Mouse (Mus musculus): Measurements from ENCODE around the gene Tymp. TPM values are rescaled to one million over a fixed set of nuclear protein-coding genes. Genes with fewer than 3 reads are reported as not detected.

The Tymp gene
- polyA plus RNA-seq, 1 experiment from 2014 or later = 1.9 TPM

DNA sequence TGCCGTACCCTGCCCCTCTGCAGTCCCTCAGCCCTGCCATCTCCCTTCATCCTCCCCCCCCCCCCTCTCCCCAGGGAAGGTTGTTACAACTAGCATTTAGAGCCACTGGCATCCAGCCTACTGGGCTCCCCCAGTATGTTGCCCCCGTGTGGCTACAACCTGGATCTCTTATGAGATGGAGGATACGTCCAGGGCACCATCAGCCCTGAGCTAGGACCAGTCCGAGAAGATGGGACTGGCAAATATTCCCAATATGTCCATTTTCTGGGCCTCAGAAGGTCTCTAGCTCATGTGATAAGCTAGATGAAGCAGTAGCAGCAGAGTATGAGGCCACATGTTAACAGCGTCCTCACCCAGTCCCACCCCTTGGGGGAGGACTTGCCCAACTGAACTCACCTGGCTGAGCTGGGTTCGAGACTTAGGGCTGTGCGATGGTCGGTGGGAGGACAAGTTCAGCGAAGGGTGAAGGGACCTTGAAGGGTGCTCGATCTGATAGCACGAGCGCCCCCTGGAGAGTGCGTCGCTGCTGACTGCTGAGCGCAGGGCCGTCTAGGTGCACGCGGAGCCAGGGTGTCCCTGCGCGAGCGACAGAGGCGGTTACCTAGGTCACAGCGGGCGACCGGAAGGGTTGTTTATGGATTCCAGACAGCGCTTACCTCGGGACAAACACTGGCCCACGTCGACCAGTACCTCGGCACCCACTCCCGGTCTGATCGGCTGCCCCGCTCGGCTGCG, 3.6 kb downstream of the Tymp start:
- peak overlapping the region; percentile 70 for H3K4me3 ChIP-seq
- peaks cover 28% of the 10 kb centered on the region for H3K27me3 ChIP-seq
- 3% methylated on average over 35 of the region's 35 CpGs for WGBS
- peak overlapping the region; percentile 87 for H3K9ac ChIP-seq
- peak overlapping the region; percentile 93 for H3K27ac ChIP-seq
- peak overlapping the region; percentile 71 for H3K4me2 ChIP-seq
- no peaks in the 10 kb centered on the region for H3K9me3 ChIP-seq (replicated peaks)
- peak; percentile 83 for ATAC-seq
- peaks cover 46% of the 10 kb centered on the region for H3K36me3 ChIP-seq (ENCODE audit: poor library complexity, severe bottlenecking)
- H3K4me1 ChIP-seq = peaks cover 16% of the 10 kb centered on the region

DNA sequence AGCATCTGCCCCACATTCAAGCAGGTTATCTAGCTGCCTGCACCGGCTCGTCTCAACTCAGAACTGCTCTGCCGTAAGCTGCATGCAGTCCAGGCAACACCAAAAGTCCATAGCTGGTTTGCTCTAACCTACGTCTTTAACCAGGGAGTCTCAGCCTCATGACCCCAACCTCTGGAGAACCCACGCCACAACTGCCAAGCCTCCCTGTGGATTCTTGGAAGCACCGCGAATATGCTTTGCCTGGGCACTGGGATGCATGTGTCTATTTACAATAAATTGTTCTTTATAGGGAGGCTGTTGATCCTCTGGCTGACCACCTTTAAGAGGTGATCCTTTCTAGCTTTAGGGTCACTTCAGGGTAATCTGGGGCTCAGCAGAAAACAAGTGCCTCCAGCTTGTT, 4.3 kb downstream of the Tymp start:
- ATAC-seq = no peak
- peak overlapping the region; percentile 87; the same call in 1 of the 2 replicates for H3K9ac ChIP-seq
- H3K36me3 ChIP-seq (ENCODE audit: poor library complexity, severe bottlenecking) = peaks cover 53% of the 10 kb centered on the region
- peak overlapping the region; percentile 70 for H3K4me3 ChIP-seq
- 90% methylated on average over 7 of the region's 7 CpGs for WGBS
- 0 out of 2 replicates have a peak overlapping the region, but pooled peaks have one; percentile 93 for H3K27ac ChIP-seq
- H3K4me1 ChIP-seq = peaks cover 16% of the 10 kb centered on the region
- H3K4me2 ChIP-seq = peak overlapping the region; percentile 71
- H3K27me3 ChIP-seq = peaks cover 22% of the 10 kb centered on the region
- H3K9me3 ChIP-seq (replicated peaks) = no peaks in the 10 kb centered on the region

DNA sequence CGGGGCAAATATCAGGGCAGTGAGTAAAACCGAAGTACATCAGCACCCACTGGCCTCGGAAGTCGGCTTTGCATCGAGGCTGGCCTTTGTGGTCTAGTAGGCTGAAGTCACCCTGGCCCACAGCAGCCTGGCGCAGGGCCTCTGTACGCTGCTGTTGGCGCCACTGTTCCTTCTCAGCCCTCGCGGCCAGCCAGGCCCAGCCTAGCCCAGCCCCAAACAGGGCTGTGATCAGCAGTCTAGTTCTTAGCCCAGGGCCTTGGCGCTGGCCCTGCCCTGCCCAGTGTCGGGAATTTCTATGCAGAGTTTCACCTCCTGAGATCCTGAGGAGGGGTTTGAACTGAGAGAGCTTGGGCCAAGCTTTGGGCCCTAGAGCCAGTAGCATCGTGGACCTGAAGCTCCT, 4.8 kb downstream of the Tymp start:
- no peak overlapping the region for H3K4me3 ChIP-seq
- WGBS = 81% methylated on average over 13 of the region's 13 CpGs
- H3K9me3 ChIP-seq (replicated peaks) = no peaks in the 10 kb centered on the region
- peaks cover 16% of the 10 kb centered on the region for H3K4me1 ChIP-seq
- H3K36me3 ChIP-seq (ENCODE audit: poor library complexity, severe bottlenecking) = peaks cover 58% of the 10 kb centered on the region
- ATAC-seq = no peak
- H3K9ac ChIP-seq = no peak overlapping the region; the same call in 1 of the 2 replicates
- H3K27me3 ChIP-seq = peaks cover 17% of the 10 kb centered on the region
- H3K27ac ChIP-seq = no peak overlapping the region
- H3K4me2 ChIP-seq = no peak overlapping the region

DNA sequence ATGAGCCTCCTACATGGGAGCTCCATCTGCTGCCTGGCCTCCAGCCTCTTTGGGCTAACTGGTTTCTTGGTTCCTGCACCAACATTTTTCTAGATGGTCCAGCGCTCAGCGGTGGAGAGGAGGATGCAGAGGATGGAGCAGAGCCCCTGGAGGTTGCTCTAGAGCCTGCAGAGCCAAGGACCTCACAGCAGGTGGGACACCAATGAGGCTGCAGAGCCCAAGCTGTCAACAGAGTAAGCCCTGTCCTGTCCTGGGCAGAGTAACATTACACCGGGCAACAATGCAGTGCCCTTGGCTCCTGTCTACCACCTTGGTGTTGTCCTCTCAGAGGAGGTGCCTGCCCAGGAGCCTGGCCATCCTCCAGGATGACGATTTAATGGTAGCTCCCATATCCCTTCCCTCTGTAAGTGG, 11.7 kb downstream of the Tymp start:
- ATAC-seq = no peak
- Histone ChIP-seq H3K4me2 (no peak overlapping the region), H3K27me3 (no peaks in the 10 kb centered on the region), H3K4me3 (no peak overlapping the region), H3K4me1 (no peaks in the 10 kb centered on the region), H3K36me3 (ENCODE audit: poor library complexity, severe bottlenecking) (peaks cover 100% of the 10 kb centered on the region), H3K9ac (no peak overlapping the region), H3K27ac (no peak overlapping the region), H3K9me3 (replicated peaks) (no peaks in the 10 kb centered on the region)
- WGBS = 98% methylated on average over 4 of the region's 4 CpGs

DNA sequence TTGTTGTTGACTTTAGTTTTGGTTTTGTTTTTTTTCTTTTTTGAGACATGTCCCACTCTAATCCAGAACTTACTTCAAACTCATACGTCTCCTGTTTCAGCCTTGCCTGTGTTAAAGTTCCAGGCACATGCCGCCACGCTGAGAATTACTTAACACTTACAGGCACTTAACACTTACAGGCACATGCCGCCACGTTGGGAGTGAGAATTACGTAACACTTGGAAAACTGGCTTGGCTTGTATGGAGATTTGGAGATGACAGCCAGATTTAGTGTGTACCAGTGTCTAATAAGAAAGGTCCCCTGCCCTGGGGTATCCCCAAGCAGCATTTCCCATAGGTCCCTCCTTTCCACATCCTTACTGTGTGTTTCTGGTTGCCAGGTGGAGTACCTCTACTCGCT, 13.8 kb downstream of the Tymp start:
- Histone ChIP-seq H3K4me3 (no peak overlapping the region), H3K4me2 (no peak overlapping the region), H3K36me3 (ENCODE audit: poor library complexity, severe bottlenecking) (peaks cover 84% of the 10 kb centered on the region), H3K4me1 (peaks cover 9% of the 10 kb centered on the region; the same call in 1 of the 2 replicates), H3K9ac (no peak overlapping the region), H3K27me3 (no peaks in the 10 kb centered on the region), H3K27ac (no peak overlapping the region), H3K9me3 (replicated peaks) (no peaks in the 10 kb centered on the region)
- WGBS = 92% methylated on average over 7 of the region's 7 CpGs
- no peak for ATAC-seq

DNA sequence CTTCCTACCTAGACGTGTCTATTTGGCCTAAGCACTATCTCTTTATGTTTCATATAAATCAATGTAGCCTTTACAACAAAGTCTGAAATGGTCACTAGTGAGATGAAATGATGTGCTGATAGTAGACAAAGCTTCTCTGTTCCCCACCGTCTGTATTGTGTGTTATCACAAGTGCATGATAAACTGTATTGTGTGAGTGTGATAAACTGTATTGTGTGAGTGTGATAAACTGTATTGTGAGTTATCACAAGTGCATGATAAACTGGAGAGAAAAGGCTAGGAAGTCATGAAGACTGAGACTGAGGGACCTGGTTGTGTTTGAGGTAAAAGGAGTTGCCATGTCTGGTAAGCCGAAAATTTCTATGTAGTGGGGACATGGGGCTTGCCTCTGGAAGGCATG, 18.1 kb downstream of the Tymp start:
- no peaks in the 10 kb centered on the region for H3K27me3 ChIP-seq
- no peak overlapping the region for H3K4me2 ChIP-seq
- no peaks in the 10 kb centered on the region for H3K9me3 ChIP-seq (replicated peaks)
- peaks cover 47% of the 10 kb centered on the region for H3K36me3 ChIP-seq (ENCODE audit: poor library complexity, severe bottlenecking)
- peaks cover 41% of the 10 kb centered on the region for H3K4me1 ChIP-seq
- no peak overlapping the region for H3K9ac ChIP-seq
- no peak for ATAC-seq
- WGBS = 90% methylated on average over 3 of the region's 3 CpGs
- H3K4me3 ChIP-seq = no peak overlapping the region
- H3K27ac ChIP-seq = no peak overlapping the region

DNA sequence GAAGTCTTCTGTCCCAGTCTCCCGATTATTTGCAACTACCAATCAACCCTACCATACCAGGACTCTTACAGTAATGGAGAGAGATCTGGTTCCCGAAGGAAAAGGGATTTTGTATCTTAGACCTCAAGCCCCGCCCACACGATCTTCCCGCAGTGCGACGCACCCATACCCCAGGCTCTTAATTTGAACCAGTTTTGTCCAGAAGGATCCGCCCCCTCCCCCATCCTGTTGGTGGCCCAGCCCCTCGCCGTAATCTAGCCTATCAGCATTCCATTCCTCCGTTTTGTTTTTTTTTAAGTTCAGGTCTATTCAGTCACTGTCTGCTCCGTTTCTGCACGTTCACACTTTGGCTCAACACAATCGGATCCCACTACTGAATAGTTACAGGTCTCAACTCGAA, 20.5 kb downstream of the Tymp start:
- H3K4me2 ChIP-seq = peak overlapping the region; percentile 83
- H3K36me3 ChIP-seq (ENCODE audit: poor library complexity, severe bottlenecking) = peaks cover 47% of the 10 kb centered on the region
- peak overlapping the region; percentile 81 for H3K27ac ChIP-seq
- no peaks in the 10 kb centered on the region for H3K9me3 ChIP-seq (replicated peaks)
- H3K4me3 ChIP-seq = peak overlapping the region; percentile 85
- no peaks in the 10 kb centered on the region for H3K27me3 ChIP-seq
- ATAC-seq = peak; percentile 61
- peaks cover 41% of the 10 kb centered on the region for H3K4me1 ChIP-seq
- under 1% methylated on average over 15 of the region's 15 CpGs for WGBS
- H3K9ac ChIP-seq = peak overlapping the region; percentile 90

DNA sequence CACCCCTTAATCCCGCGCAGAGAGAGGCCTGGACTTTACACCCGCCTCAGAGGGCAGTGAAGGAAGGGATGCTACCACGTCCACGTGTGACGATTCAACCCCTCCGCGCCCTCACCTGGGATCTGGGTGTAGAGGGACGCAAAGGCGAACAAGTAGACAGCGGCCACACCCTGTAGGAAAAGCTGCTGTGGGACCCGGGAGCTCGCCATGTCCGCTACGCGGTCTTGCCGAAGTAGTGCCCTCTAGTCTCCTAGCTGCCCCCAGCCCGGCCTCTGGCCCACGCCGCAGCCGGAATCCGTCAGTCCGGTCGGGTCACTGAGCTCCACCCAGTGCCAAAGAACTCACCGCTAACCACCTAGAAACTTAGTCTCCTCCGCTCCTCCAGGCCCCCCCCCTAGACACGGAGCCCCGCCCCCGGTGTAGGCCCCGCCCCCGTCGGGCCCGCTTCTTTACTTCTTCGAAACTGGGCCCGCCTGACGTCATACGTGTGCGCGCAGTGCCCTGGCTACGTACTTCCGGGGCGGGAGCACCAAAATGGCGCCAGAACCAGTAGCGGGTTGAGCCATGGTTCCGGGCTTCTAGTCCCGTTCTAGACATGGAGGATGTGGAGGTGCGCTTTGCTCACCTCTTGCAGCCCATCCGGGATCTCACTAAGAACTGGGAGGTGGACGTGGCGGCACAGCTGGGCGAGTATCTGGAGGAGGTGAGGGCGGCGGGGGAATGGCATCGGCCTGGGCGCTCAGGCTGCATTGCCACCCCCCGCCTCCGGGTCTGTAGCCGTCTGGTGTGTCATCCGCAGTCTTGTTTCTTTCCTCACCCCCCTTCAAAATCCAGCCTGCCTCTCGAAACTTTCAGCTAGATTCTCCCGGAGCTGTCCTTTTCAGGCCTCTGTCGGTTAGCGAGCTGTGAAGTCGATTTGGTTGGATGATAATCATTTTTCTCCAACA, 21.3 kb downstream of the Tymp start, which contains the start of the genes Lmf2 and Ncaph2:
Lmf2 (minus strand) TSS at position 419 of the 947 bp plus-strand sequence.
Ncaph2 (plus strand) TSS at position 479 of the 947 bp plus-strand sequence.
- H3K4me1 ChIP-seq = peaks cover 41% of the 10 kb centered on the region
- peak within 1 kb of the TSS; percentile 83 for H3K4me2 ChIP-seq
- ATAC-seq = peak; percentile 94
- peaks cover 47% of the 10 kb centered on the region for H3K36me3 ChIP-seq (ENCODE audit: poor library complexity, severe bottlenecking)
- no peaks in the 10 kb centered on the region for H3K27me3 ChIP-seq
- H3K9ac ChIP-seq = peak within 1 kb of the TSS; percentile 90
- H3K4me3 ChIP-seq = peak within 1 kb of the TSS; percentile 85
- no peaks in the 10 kb centered on the region for H3K9me3 ChIP-seq (replicated peaks)
- H3K27ac ChIP-seq = peak within 1 kb of the TSS; percentile 81
- WGBS = under 1% methylated on average over 61 of the region's 64 CpGs

DNA sequence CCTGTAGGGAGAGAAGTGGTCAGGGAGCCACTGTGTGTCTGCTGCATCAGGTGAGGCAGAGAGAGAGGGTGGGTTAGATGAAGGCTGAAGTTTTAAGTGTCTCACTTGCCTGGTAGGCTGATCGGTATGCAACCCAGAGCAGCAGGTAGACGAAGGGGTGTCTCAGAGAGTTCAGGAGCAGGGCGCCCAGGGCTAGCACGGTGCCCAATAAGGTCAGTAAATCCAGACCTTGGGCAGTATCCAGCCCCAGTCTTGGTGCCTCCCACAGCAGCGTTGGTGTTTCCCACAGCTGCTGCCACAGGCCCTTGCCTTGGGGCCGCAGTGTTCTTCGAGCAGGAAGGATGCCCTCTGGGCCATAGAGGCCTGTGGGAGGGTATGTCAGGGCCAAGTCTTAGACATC, 22.4 kb downstream of the Tymp start:
- Histone ChIP-seq H3K36me3 (ENCODE audit: poor library complexity, severe bottlenecking) (peaks cover 51% of the 10 kb centered on the region), H3K4me2 (peak overlapping the region; percentile 83), H3K4me3 (peak overlapping the region; percentile 85), H3K27ac (no peak overlapping the region; the same call in 1 of the 2 replicates), H3K9me3 (replicated peaks) (no peaks in the 10 kb centered on the region), H3K4me1 (peaks cover 41% of the 10 kb centered on the region), H3K27me3 (no peaks in the 10 kb centered on the region), H3K9ac (peak overlapping the region; percentile 90)
- 87% methylated on average over 7 of the region's 7 CpGs for WGBS
- ATAC-seq = no peak

DNA sequence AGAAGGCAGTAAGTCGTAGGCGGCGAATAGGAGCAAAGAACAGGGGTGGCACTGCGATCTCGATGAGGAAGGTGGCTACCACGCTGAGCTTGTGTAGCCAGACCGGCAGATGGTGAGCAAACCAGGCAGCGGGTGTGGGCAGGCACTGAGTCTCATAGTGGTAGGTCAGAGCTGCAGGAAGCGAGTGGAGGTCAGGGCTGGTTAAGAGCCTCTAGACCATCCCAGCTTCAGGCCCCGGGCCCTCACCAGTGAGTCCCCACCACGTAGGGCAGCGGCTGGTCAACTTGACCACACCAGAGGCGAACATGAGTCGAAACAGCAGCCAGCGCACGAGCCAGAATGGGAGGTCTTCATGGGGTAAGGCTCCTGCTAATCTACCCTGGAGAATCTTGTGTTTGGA, 23.0 kb downstream of the Tymp start:
- no peaks in the 10 kb centered on the region for H3K27me3 ChIP-seq
- 94% methylated on average over 16 of the region's 16 CpGs for WGBS
- H3K9ac ChIP-seq = peak overlapping the region; percentile 90; the same call in 1 of the 2 replicates
- H3K4me2 ChIP-seq = peak overlapping the region; percentile 83; the same call in 1 of the 2 replicates
- no peak for ATAC-seq
- no peak overlapping the region; the same call in 1 of the 2 replicates for H3K4me3 ChIP-seq
- peaks cover 51% of the 10 kb centered on the region for H3K36me3 ChIP-seq (ENCODE audit: poor library complexity, severe bottlenecking)
- H3K4me1 ChIP-seq = peaks cover 37% of the 10 kb centered on the region
- no peak overlapping the region for H3K27ac ChIP-seq
- H3K9me3 ChIP-seq (replicated peaks) = no peaks in the 10 kb centered on the region

DNA sequence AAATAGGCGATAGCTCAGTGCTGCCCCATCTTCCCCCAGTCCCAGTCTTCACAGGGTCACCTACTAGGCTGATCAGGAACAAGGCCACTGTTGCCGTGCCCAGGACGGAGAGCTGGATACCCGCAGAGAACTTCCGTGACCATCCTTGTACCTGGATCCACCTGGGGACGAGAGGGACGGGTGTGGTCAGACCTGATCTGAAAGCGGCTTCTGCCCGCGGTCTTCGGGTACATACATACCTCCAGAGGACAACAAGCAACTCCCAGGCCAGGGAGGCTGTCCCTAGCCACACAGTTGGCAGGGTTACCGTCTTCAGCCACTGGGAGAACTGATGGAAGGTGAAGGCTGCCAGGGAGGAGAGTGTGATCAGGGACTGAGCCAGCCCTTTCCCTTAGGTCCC, 24.0 kb downstream of the Tymp start:
- H3K4me3 ChIP-seq = no peak overlapping the region
- no peaks in the 10 kb centered on the region for H3K9me3 ChIP-seq (replicated peaks)
- no peaks in the 10 kb centered on the region for H3K27me3 ChIP-seq
- ATAC-seq = no peak
- peaks cover 30% of the 10 kb centered on the region for H3K4me1 ChIP-seq
- H3K9ac ChIP-seq = no peak overlapping the region
- H3K36me3 ChIP-seq (ENCODE audit: poor library complexity, severe bottlenecking) = peaks cover 46% of the 10 kb centered on the region
- 98% methylated on average over 12 of the region's 12 CpGs for WGBS
- H3K4me2 ChIP-seq = no peak overlapping the region
- no peak overlapping the region for H3K27ac ChIP-seq

DNA sequence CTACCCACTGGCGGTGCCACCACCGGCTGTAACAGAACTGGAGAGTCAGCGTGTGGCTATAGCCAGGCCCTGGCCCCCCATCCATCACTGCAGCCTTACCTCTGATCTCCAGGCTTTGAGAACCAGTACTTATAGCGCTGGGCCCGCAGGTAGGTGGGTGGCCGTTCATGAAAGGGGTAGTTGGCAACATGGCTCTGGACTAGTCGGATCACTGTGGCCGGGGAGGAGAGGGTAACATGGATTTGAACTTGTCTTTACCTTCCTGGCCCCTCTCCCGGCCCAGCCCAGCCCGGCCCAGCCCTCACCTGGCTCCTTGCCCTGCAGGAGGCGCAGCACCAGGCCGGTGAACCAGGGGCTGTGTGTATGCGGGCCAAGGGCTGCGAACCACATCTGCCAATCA, 24.8 kb downstream of the Tymp start:
- Histone ChIP-seq H3K4me2 (no peak overlapping the region), H3K27me3 (no peaks in the 10 kb centered on the region), H3K4me1 (peaks cover 23% of the 10 kb centered on the region), H3K36me3 (ENCODE audit: poor library complexity, severe bottlenecking) (peaks cover 46% of the 10 kb centered on the region), H3K4me3 (no peak overlapping the region), H3K9me3 (replicated peaks) (no peaks in the 10 kb centered on the region), H3K9ac (no peak overlapping the region), H3K27ac (no peak overlapping the region)
- ATAC-seq = no peak
- WGBS = 97% methylated on average over 14 of the region's 14 CpGs

Measured in forebrain, embryonic 13.5 days (tissue).